In genomic region chrX:101953787-101954491, GRCm38 (mm10) we compare ENCODE assay signal across 8 mouse cellular contexts.
DNase-seq lines count a peak whose midpoint lies in the region; ATAC-seq and TF ChIP-seq lines count a peak whose summit lies in the region.

No protein-coding gene starts in this region.

- peak overlapping the region; percentile 59 for H3K4me2 ChIP-seq in lung, embryonic 14.5 days

- TF ChIP-seq CTCF in lung, embryonic 14.5 days (IDR thresholded peaks at IDR 0.05; ENCODE audit: low read depth), result peak; percentile 90
- peak; percentile 76 for TF ChIP-seq CTCF in olfactory bulb, adult 2 months (IDR thresholded peaks at IDR 0.05; ENCODE audit: insufficient read depth, low read depth, low read length)

- 17% methylated on average over 20 of the region's 30 CpGs for WGBS in lung, embryonic 14.5 days
- WGBS in olfactory bulb, adult 2 months, result 16% methylated on average over 30 of the region's 30 CpGs

- H3K9ac ChIP-seq in ES-E14 (ENCODE audit: insufficient read depth, low read depth, low read length, poor library complexity, severe bottlenecking), result peak overlapping the region; percentile 68
- peak overlapping the region; percentile 32 for H3K9ac ChIP-seq in lung, embryonic 14.5 days

- H3K27ac ChIP-seq in ES-E14 (ENCODE audit: insufficient read depth, low read depth, low read length, poor library complexity, severe bottlenecking), result no peak overlapping the region
- H3K27ac ChIP-seq in lung, embryonic 14.5 days (ENCODE audit: low read depth), result no peak overlapping the region
- H3K27ac ChIP-seq in olfactory bulb, adult 2 months (ENCODE audit: insufficient read depth, low read depth, low read length), result peak overlapping the region; percentile 82

- H3K36me3 ChIP-seq in ES-E14 (ENCODE audit: control insufficient read depth, insufficient read depth, low read length, poor library complexity, severe bottlenecking), result no peaks in the 10 kb centered on the region
- H3K36me3 ChIP-seq in lung, embryonic 14.5 days (ENCODE audit: insufficient read depth), result no peaks in the 10 kb centered on the region

- TF ChIP-seq POLR2A in olfactory bulb, adult 2 months (IDR thresholded peaks at IDR 0.05; ENCODE audit: insufficient read depth, low read depth, low read length), result no peak

- H3K4me1 ChIP-seq in ES-E14 (ENCODE audit: control insufficient read depth in 2 of 2, insufficient read depth in 2 of 2, low read length in 2 of 2, poor library complexity in 1 of 2), result no peaks in the 10 kb centered on the region
- H3K4me1 ChIP-seq in lung, embryonic 14.5 days (ENCODE audit: insufficient read depth), result 0 out of 2 replicates have a peak, but pooled peaks cover 3% of the 10 kb centered on the region
- peaks cover 7% of the 10 kb centered on the region; the same call in 1 of the 2 replicates for H3K4me1 ChIP-seq in olfactory bulb, adult 2 months (ENCODE audit: control insufficient read depth, insufficient read depth, low read length)

- in situ Hi-C loops in ES-E14 (cut with MboI; ENCODE audit: low sequenced_read_pairs in 2 of 2, unreplicated experiment in 2 of 2), result no loop called here

- H3K9me3 ChIP-seq in ES-E14 (ENCODE audit: control insufficient read depth, insufficient read depth, low read depth, low read length), result no peaks in the 10 kb centered on the region
- no peaks in the 10 kb centered on the region for H3K9me3 ChIP-seq in lung, embryonic 14.5 days (ENCODE audit: low read depth, low read length)

- peak; percentile 92 to 99 for ATAC-seq in hematopoietic stem cell, adult 5-6 weeks (replicated peaks in 1 of 2; ENCODE audit: insufficient read depth in 1 of 2, low FRiP score in 2 of 2, low TSS enrichment in 1 of 2, low read depth in 1 of 2, poor library complexity in 2 of 2, severe bottlenecking in 2 of 2)
- peak; percentile 96 for ATAC-seq in lung, embryonic 14.5 days (ENCODE audit: insufficient read depth)

- no peaks in the 10 kb centered on the region; the same call in 1 of the 2 replicates for H3K27me3 ChIP-seq in lung, embryonic 14.5 days (ENCODE audit: insufficient read depth, low read length)

- DNase-seq in ES-E14 (ENCODE audit: low read depth, low spot score), result peak; percentile 69
- peak; percentile 83 for DNase-seq in cerebellum, adult 11-12 months
- peak; percentile 86 for DNase-seq in forelimb bud, embryonic 11.5 days (ENCODE audit: low read depth, low spot score)
- DNase-seq in layer of hippocampus, adult 8-10 months (ENCODE audit: low spot score in 2 of 2), result peak; percentile 77 to 87
- DNase-seq in lung, embryonic 14.5 days, result peak; percentile 92
- peak; percentile 74 to 77 for DNase-seq in thymus, adult 18-20 months

- peak overlapping the region; percentile 58 to 66 for H3K4me3 ChIP-seq in ES-E14 (ENCODE audit: insufficient read depth in 1 of 2, low read depth in 1 of 2, low read length in 2 of 2, poor library complexity in 1 of 2, severe bottlenecking in 1 of 2)
- peak overlapping the region; percentile 21 for H3K4me3 ChIP-seq in lung, embryonic 14.5 days (ENCODE audit: low read depth, low read length)
- peak overlapping the region; percentile 33 for H3K4me3 ChIP-seq in olfactory bulb, adult 2 months (ENCODE audit: insufficient read depth, low read depth, low read length)

TF ChIP-seq in ES-E14, 5 proteins besides CTCF, POLR2A, EP300 and RAD21:
- TF ChIP-seq MAFK (IDR thresholded peaks at IDR 0.05; ENCODE audit: insufficient read depth, low read depth, low read length) (no peak), CHD2 (IDR thresholded peaks at IDR 0.05; ENCODE audit: low read depth, low read length) (no peak), ZC3H11A (IDR thresholded peaks at IDR 0.05; ENCODE audit: borderline replicate concordance, low read depth, low read length) (no peak), HCFC1 (IDR thresholded peaks at IDR 0.05; ENCODE audit: borderline replicate concordance, insufficient read depth, low read length) (no peak), ZNF384 (IDR thresholded peaks at IDR 0.05; ENCODE audit: low read depth, low read length) (no peak)
